Mouse (Mus musculus) MEL (cell line): ENCODE results near the gene Gm10563.

Experiments used
- CHD1 ChIP-seq: IDR thresholded peaks from 2 replicates; pipeline ENCODE4 v1.6.1; 2012; ENCODE audit warnings: low read depth, mild to moderate bottlenecking, inconsistent platforms, low read length, improper control_type of control experiment
- CTCF ChIP-seq, 3 experiments: IDR thresholded peaks in 2 of 3; conservative IDR thresholded peaks in 1 of 3; 2 replicates each; pipeline ENCODE4 v1.5.1; 2011 to 2012; ENCODE audit warnings: low read length in 3 of 3, low read depth in 2 of 3, mild to moderate bottlenecking in 2 of 3, improper control_type of control experiment in 1 of 3, inconsistent platforms in 1 of 3, mixed read lengths in 1 of 3, moderate library complexity in 1 of 3; ENCODE audit not compliant: control insufficient read depth in 1 of 3, insufficient read depth in 1 of 3, poor library complexity in 1 of 3, severe bottlenecking in 1 of 3
- EP300 ChIP-seq, 2 experiments: IDR thresholded peaks; 2 replicates each; pipeline ENCODE4 v1.6.1; 2011; ENCODE audit warnings: improper control_type of control experiment in 2 of 2, low read length in 2 of 2, low read depth in 1 of 2, mild to moderate bottlenecking in 1 of 2
- MYC ChIP-seq: IDR thresholded peaks from 2 replicates; pipeline ENCODE4 v1.6.1; 2011; ENCODE audit warnings: low read depth, mild to moderate bottlenecking, low read length, improper control_type of control experiment, moderate library complexity
- POLR2A ChIP-seq, 2 experiments: IDR thresholded peaks; 2 replicates each; pipeline ENCODE4 v1.6.1; 2011 to 2012; ENCODE audit warnings: low read length in 2 of 2, mild to moderate bottlenecking in 2 of 2, control low read depth in 1 of 2, improper control_type of control experiment in 1 of 2, low read depth in 1 of 2, moderate library complexity in 1 of 2; ENCODE audit not compliant: control insufficient read depth in 1 of 2, insufficient read depth in 1 of 2, poor library complexity in 1 of 2
- RAD21 ChIP-seq: IDR thresholded peaks from 2 replicates; pipeline ENCODE4 v1.6.1; 2011; ENCODE audit warnings: mild to moderate bottlenecking, low read depth, low read length, improper control_type of control experiment
- TBP ChIP-seq: IDR thresholded peaks from 2 replicates; pipeline ENCODE4 v1.8.0; 2011; ENCODE audit warnings: low read depth, low read length, improper control_type of control experiment

- TF ChIP-seq CHD1, result no peak
- no peak for TF ChIP-seq TBP
- no peak for TF ChIP-seq RAD21
- no peak for TF ChIP-seq POLR2A (IDR thresholded peaks at IDR 0.05; ENCODE audit: control insufficient read depth in 1 of 2, insufficient read depth in 1 of 2, low read depth in 1 of 2, low read length in 2 of 2, poor library complexity in 1 of 2)
- no peak for TF ChIP-seq MYC
- TF ChIP-seq CTCF (IDR thresholded peaks at IDR 0.05 in 2 of 3, conservative IDR thresholded peaks at IDR 0.05 in 1 of 3; ENCODE audit: control insufficient read depth in 1 of 3, insufficient read depth in 1 of 3, low read depth in 2 of 3, low read length in 3 of 3, poor library complexity in 1 of 3, severe bottlenecking in 1 of 3), result no peak
- TF ChIP-seq EP300 (IDR thresholded peaks at IDR 0.05; ENCODE audit: low read depth in 1 of 2, low read length in 2 of 2), result peak; percentile 85 to 89
Observed at GRCm38 (mm10) chr4:155596606-155597005, 48.6 kb downstream of the Gm10563 start.
